Mouse (Mus musculus): Measurements from ENCODE around the gene A530032D15Rik.
"Not testable (repeated sequence)": the region's sequence is repeated elsewhere in the genome, so short reads cannot be mapped to it uniquely, and the experiment has no call there.

DNA sequence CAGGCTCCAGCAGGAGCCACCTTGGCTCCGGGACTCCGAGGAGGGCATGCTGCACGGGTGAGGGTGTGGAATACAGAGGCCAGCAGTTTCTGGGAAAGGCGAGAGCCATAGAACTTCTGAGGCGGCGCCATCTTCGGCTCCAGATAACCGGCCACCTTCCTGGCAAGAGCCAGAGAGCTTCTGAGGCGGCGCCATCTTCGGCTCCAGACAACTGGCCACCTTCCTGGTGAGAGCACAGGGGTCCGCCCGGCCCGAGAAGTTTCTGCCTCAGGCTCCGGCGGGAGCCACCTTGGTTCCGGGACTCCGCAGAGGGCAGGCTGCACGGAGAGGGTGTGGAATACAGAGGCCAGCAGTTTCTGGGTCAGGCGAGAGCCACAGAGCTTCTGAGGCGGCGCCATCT, 24.0 kb upstream of the A530032D15Rik start:
- TF ChIP-seq POLR2A (IDR thresholded peaks at IDR 0.05; ENCODE audit: borderline replicate concordance, extremely low read depth, insufficient read depth, insufficient read length, poor library complexity, severe bottlenecking); CTCF (IDR thresholded peaks at IDR 0.05; ENCODE audit: borderline replicate concordance, extremely low read depth, insufficient read depth, insufficient read length): not testable (repeated sequence)

Measured in brain, embryonic 14.5 days (tissue).